Mouse (Mus musculus): ENCODE results near the gene Slc30a4.

- TF ChIP-seq CTCF (IDR thresholded peaks at IDR 0.05; ENCODE audit: extremely low read depth, insufficient read length, insufficient replicate concordance, low read depth, low read length) (no peak), POLR2A (IDR thresholded peaks at IDR 0.05; ENCODE audit: low read depth, low read length) (no peak)
Measured at GRCm38 (mm10) chr2:122667856-122668255, 34.6 kb downstream of the Slc30a4 start.

Data from small intestine, adult 2 months (tissue).